Mouse (Mus musculus) forebrain, embryonic 16.5 days (tissue): ENCODE data around the gene Thrb. TPM values are rescaled to one million over a fixed set of nuclear protein-coding genes. Genes with fewer than 3 reads are reported as not detected.

Experiments
- ATAC-seq: fragments of 200-750 bp; cut with Nextera tagmentation; 2 replicates; pipeline ENCODE4 v1.8.0; 2017; ENCODE audit warnings: mild to moderate bottlenecking, moderate library complexity
- H3K27ac ChIP-seq: fragments of 300-500 bp; sonication (generic); 2 replicates; pipeline ENCODE4 v1.5.1; 2014; ENCODE audit warnings: low read length, control low read depth
- H3K27me3 ChIP-seq: fragments of 300-500 bp; sonication (generic); replicated peaks from 2 replicates; pipeline ENCODE4 v1.6.1; 2014; ENCODE audit warnings: low read length; ENCODE audit not compliant: control insufficient read depth, insufficient read depth
- H3K36me3 ChIP-seq: fragments of 300-500 bp; sonication (generic); 2 replicates; pipeline ENCODE4 v1.6.1; 2014; ENCODE audit not compliant: control insufficient read depth, insufficient read depth
- H3K4me1 ChIP-seq: fragments of 300-500 bp; sonication (generic); replicated peaks from 2 replicates; pipeline ENCODE4 v1.6.1; 2014; ENCODE audit warnings: low read length; ENCODE audit not compliant: control insufficient read depth, insufficient read depth
- H3K4me2 ChIP-seq: fragments of 300-500 bp; sonication (generic); 2 replicates; pipeline ENCODE4 v1.6.1; 2014; ENCODE audit warnings: mild to moderate bottlenecking, low read length, control low read depth
- H3K4me3 ChIP-seq: fragments of 300-500 bp; sonication (generic); replicated peaks from 2 replicates; pipeline ENCODE4 v1.5.1; 2014; ENCODE audit warnings: mild to moderate bottlenecking, low read length, control low read depth
- H3K9ac ChIP-seq: fragments of 300-500 bp; sonication (generic); replicated peaks from 2 replicates; pipeline ENCODE4 v1.6.1; 2014; ENCODE audit warnings: low read depth, low read length, control low read depth
- H3K9me3 ChIP-seq: fragments of 300-500 bp; sonication (generic); 2 replicates; pipeline ENCODE4 v1.6.1; 2016; ENCODE audit warnings: low read length; ENCODE audit not compliant: control insufficient read depth
- WGBS: fragments of 180-500 bp; shearing (Covaris S2); extraction: QIAGEN DNeasy Blood & Tissue Kit; methylation state at CpG from one replicate; pipeline ENCODE4 v1.1.7; 2014; 5-methylcytosine and 5-hydroxymethylcytosine counted together
- polyA plus RNA-seq: library from polyadenylated mRNA; unstranded; fragments of >200 nt; fragmentation: Nextera tagmentation; extraction: Ambion mirVana; gene quantifications from 2 replicates; pipeline ENCODE4 v1.2.1, GENCODE M21; 2015

Gene Thrb
- polyA plus RNA-seq, 1 experiment from 2014 or later, result 1.6 TPM

GRCm38 (mm10) chr14:17972665-17973064 lies 312.6 kb downstream of the Thrb start:
- Histone ChIP-seq H3K9me3 (no peaks in the 10 kb centered on the region), H3K4me3 (no peak overlapping the region), H3K4me2 (no peak overlapping the region), H3K27me3 (no peaks in the 10 kb centered on the region), H3K9ac (no peak overlapping the region), H3K27ac (no peak overlapping the region), H3K36me3 (no peaks in the 10 kb centered on the region), H3K4me1 (no peaks in the 10 kb centered on the region)
- WGBS, result 72% methylated on average over 6 of the region's 6 CpGs
- no peak for ATAC-seq

- H3K4me1 ChIP-seq, result no peaks in the 10 kb centered on the region
- H3K27me3 ChIP-seq, result no peaks in the 10 kb centered on the region
- WGBS, result 77% methylated on average over 1 of the region's 1 CpGs
- H3K36me3 ChIP-seq, result no peaks in the 10 kb centered on the region
- H3K4me2 ChIP-seq, result no peak overlapping the region
- ATAC-seq, result no peak
- H3K9me3 ChIP-seq, result no peaks in the 10 kb centered on the region
- H3K27ac ChIP-seq, result no peak overlapping the region
- H3K9ac ChIP-seq, result no peak overlapping the region
- no peak overlapping the region for H3K4me3 ChIP-seq
Observed at GRCm38 (mm10) chr14:17975786-17976185, 315.7 kb downstream of the Thrb start.

- H3K4me2 ChIP-seq, result no peak overlapping the region
- H3K36me3 ChIP-seq, result no peaks in the 10 kb centered on the region
- H3K9me3 ChIP-seq, result no peaks in the 10 kb centered on the region
- H3K9ac ChIP-seq, result no peak overlapping the region
- no peak for ATAC-seq
- H3K27me3 ChIP-seq, result no peaks in the 10 kb centered on the region
- H3K4me1 ChIP-seq, result no peaks in the 10 kb centered on the region
- no peak overlapping the region for H3K27ac ChIP-seq
- no peak overlapping the region for H3K4me3 ChIP-seq
Observed at GRCm38 (mm10) chr14:17978259-17978658, 318.2 kb downstream of the Thrb start.

DNA sequence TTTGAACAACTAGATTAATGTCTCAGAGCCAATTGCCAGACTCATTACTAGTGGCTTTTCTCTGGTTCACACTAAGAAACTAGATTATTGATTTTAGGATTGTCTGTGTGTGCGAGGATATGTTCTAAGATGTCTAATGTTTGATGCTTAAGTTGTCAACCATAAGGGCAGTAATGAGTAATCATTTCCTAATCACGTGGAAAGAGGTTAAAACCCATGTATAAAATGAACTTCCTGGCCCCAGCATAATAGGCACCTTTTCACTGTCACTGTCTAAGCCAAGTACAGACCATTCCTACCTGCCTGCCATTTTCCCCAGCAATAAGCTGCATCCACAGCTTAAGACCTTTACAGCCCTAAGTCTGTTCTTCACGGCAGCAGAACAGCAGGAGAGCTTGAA lies 321.2 kb downstream of the Thrb start:
- Histone ChIP-seq H3K4me2 (no peak overlapping the region), H3K9ac (no peak overlapping the region), H3K36me3 (no peaks in the 10 kb centered on the region), H3K27me3 (no peaks in the 10 kb centered on the region), H3K4me1 (no peaks in the 10 kb centered on the region), H3K9me3 (no peaks in the 10 kb centered on the region), H3K4me3 (no peak overlapping the region), H3K27ac (no peak overlapping the region)
- no peak for ATAC-seq
- 78% methylated on average over 3 of the region's 3 CpGs for WGBS

DNA sequence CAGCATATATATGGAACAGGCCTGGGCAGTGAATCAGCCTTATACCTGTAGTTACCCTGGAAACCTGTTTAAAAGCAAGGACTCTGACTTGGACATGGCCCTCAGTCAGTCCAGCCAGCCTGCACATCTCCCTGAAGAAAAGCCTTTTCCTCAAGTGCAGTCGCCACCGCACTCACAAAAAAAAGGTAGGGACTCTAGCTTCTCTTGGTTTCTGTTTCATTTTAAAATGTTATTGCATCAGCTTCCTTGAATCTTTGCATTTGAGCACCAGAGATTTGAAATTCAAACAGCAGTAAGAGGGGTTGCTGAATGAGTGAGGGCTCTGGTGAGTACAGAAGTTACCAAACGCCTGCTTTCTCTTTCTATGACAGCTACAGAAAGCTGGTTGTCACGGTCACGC lies 322.0 kb downstream of the Thrb start:
- Histone ChIP-seq H3K36me3 (no peaks in the 10 kb centered on the region), H3K4me2 (no peak overlapping the region), H3K4me3 (no peak overlapping the region), H3K9me3 (no peaks in the 10 kb centered on the region), H3K27ac (no peak overlapping the region), H3K9ac (no peak overlapping the region), H3K27me3 (no peaks in the 10 kb centered on the region), H3K4me1 (no peaks in the 10 kb centered on the region)
- 90% methylated on average over 5 of the region's 5 CpGs for WGBS
- no peak for ATAC-seq

DNA sequence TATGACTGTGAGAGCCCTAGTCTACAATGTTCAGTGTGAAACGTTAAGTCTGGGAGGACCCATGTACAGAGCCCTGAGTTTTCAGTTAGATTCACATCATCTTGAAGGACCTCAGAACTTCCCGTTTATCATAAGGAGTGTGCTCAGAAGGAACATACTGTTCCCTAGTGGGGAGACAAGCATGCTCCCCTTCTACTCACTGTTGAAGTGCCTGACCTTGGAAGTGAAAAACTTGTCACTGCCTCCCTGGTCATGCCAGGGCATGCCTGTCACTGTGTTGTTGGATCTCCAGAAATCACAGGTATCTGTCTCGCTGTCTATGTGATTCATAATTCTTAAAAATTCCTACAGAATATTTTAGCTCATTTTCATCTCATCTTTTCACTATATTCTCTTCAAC lies 323.3 kb downstream of the Thrb start:
- Histone ChIP-seq H3K4me2 (no peak overlapping the region), H3K9me3 (no peaks in the 10 kb centered on the region), H3K9ac (no peak overlapping the region), H3K27me3 (no peaks in the 10 kb centered on the region), H3K27ac (no peak overlapping the region), H3K4me1 (no peaks in the 10 kb centered on the region), H3K4me3 (no peak overlapping the region), H3K36me3 (no peaks in the 10 kb centered on the region)
- no peak for ATAC-seq
- 86% methylated on average over 3 of the region's 3 CpGs for WGBS

GRCm38 (mm10) chr14:17983839-17984238 lies 323.8 kb downstream of the Thrb start:
- 63% methylated on average over 6 of the region's 6 CpGs for WGBS
- H3K4me2 ChIP-seq, result no peak overlapping the region
- no peak overlapping the region for H3K9ac ChIP-seq
- H3K9me3 ChIP-seq, result no peaks in the 10 kb centered on the region
- no peaks in the 10 kb centered on the region for H3K27me3 ChIP-seq
- H3K4me3 ChIP-seq, result no peak overlapping the region
- ATAC-seq, result no peak
- H3K27ac ChIP-seq, result no peak overlapping the region
- no peaks in the 10 kb centered on the region for H3K36me3 ChIP-seq
- H3K4me1 ChIP-seq, result no peaks in the 10 kb centered on the region

DNA sequence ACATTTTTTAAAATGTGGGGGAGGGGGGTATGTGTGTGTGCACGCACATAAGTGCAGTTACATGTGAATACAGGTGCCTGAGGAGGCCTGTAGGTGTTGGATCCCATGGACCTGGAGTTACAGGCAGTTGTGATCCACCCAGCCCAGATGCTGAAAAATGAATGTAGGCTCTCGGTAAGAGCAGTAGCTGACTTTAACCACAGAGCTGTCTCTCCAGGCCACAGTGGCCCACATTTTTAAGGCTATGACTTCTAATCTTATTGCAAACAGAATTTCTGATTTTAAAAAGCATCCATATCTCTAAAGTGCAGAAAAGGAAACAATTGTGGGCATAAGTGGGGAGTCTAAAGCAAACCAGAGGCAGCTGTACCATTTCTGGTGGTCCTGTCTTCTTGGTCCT lies 328.5 kb downstream of the Thrb start:
- Histone ChIP-seq H3K4me3 (no peak overlapping the region), H3K27me3 (no peaks in the 10 kb centered on the region), H3K4me1 (no peaks in the 10 kb centered on the region), H3K9me3 (no peaks in the 10 kb centered on the region), H3K36me3 (no peaks in the 10 kb centered on the region), H3K27ac (no peak overlapping the region), H3K4me2 (no peak overlapping the region), H3K9ac (no peak overlapping the region)
- 84% methylated on average over 2 of the region's 2 CpGs for WGBS
- ATAC-seq, result no peak

GRCm38 (mm10) chr14:17989182-17989581 lies 329.1 kb downstream of the Thrb start:
- Histone ChIP-seq H3K4me2 (no peak overlapping the region), H3K27me3 (no peaks in the 10 kb centered on the region), H3K9ac (no peak overlapping the region), H3K36me3 (no peaks in the 10 kb centered on the region), H3K9me3 (no peaks in the 10 kb centered on the region), H3K4me3 (no peak overlapping the region), H3K4me1 (no peaks in the 10 kb centered on the region), H3K27ac (no peak overlapping the region)
- no peak for ATAC-seq
- 86% methylated on average over 4 of the region's 4 CpGs for WGBS

GRCm38 (mm10) chr14:17990186-17990585 lies 330.1 kb downstream of the Thrb start:
- Histone ChIP-seq H3K9me3 (no peaks in the 10 kb centered on the region), H3K27ac (no peak overlapping the region), H3K36me3 (no peaks in the 10 kb centered on the region), H3K4me2 (no peak overlapping the region), H3K27me3 (no peaks in the 10 kb centered on the region), H3K4me3 (no peak overlapping the region), H3K9ac (no peak overlapping the region), H3K4me1 (no peaks in the 10 kb centered on the region)
- ATAC-seq, result no peak
- WGBS, result 60% methylated on average over 2 of the region's 2 CpGs
